Mouse (Mus musculus) embryonic facial prominence, embryonic 11.5 days (tissue): ENCODE measurements around the gene Krit1. TPM values are rescaled to one million over a fixed set of nuclear protein-coding genes. Genes with fewer than 3 reads are reported as not detected.
A peak's percentile ranks its signal among the peaks of the same experiment; 100 is the strongest.
"Not testable (repeated sequence)": the region's sequence is repeated elsewhere in the genome, so short reads cannot be mapped to it uniquely, and the experiment has no call there.

Source experiments
- ATAC-seq: fragments of 200-750 bp; cut with Nextera tagmentation; replicated peaks from 2 replicates; pipeline ENCODE4 v1.8.0; 2017; ENCODE audit warnings: low read depth; ENCODE audit not compliant: insufficient number of reproducible peaks, low FRiP score, low TSS enrichment
- DNase-seq: peaks from one replicate; pipeline ENCODE4 v3.0.0-alpha.2; 2015; ENCODE audit warnings: low spot score
- H3K27ac ChIP-seq: fragments of 300-500 bp; sonication (generic); replicated peaks from 2 replicates; pipeline ENCODE4 v1.5.1; 2014; ENCODE audit warnings: mild to moderate bottlenecking, low read depth, low read length, control low read depth
- H3K27me3 ChIP-seq: fragments of 300-500 bp; sonication (generic); 2 replicates; pipeline ENCODE4 v1.6.1; 2014; ENCODE audit warnings: mild to moderate bottlenecking, low read length, moderate library complexity, mixed read lengths; ENCODE audit not compliant: control insufficient read depth, insufficient read depth
- H3K36me3 ChIP-seq: fragments of 300-500 bp; sonication (generic); replicated peaks from 2 replicates; pipeline ENCODE4 v1.6.1; 2014; ENCODE audit warnings: low read depth, mild to moderate bottlenecking, low read length, moderate library complexity, mixed read lengths; ENCODE audit not compliant: control insufficient read depth, insufficient read depth
- H3K4me1 ChIP-seq: fragments of 300-500 bp; sonication (generic); 2 replicates; pipeline ENCODE4 v1.6.1; 2014; ENCODE audit warnings: low read length, mixed read lengths; ENCODE audit not compliant: control insufficient read depth, insufficient read depth
- H3K4me2 ChIP-seq: fragments of 300-500 bp; sonication (generic); 2 replicates; pipeline ENCODE4 v1.6.1; 2014; ENCODE audit warnings: low read depth, mild to moderate bottlenecking, control low read depth, low read length, moderate library complexity
- H3K4me3 ChIP-seq: fragments of 300-500 bp; sonication (generic); 2 replicates; pipeline ENCODE4 v1.5.1; 2014; ENCODE audit warnings: low read depth, low read length, control low read depth
- H3K9ac ChIP-seq: fragments of 300-500 bp; sonication (generic); replicated peaks from 2 replicates; pipeline ENCODE4 v1.6.1; 2014; ENCODE audit warnings: mild to moderate bottlenecking, control low read depth, low read length
- H3K9me3 ChIP-seq: fragments of 300-500 bp; sonication (generic); replicated peaks from 2 replicates; pipeline ENCODE4 v1.6.1; 2016; ENCODE audit warnings: mild to moderate bottlenecking, low read length, inconsistent platforms, mixed read lengths; ENCODE audit not compliant: control insufficient read depth
- WGBS: fragments of 180-500 bp; shearing (Covaris S2); extraction: QIAGEN DNeasy Blood & Tissue Kit; methylation state at CpG from one replicate; pipeline ENCODE4 v1.1.7; 2014; 5-methylcytosine and 5-hydroxymethylcytosine counted together
- polyA plus RNA-seq: library from polyadenylated mRNA; unstranded; fragments of >200 nt; fragmentation: Nextera tagmentation; extraction: Ambion mirVana; gene quantifications from 2 replicates; pipeline ENCODE4 v1.2.1, GENCODE M21; 2014

The Krit1 gene
- polyA plus RNA-seq, 1 experiment from 2014 or later, result 61.8 TPM

- no peak overlapping the region for H3K9ac ChIP-seq
- no peak overlapping the region for H3K4me2 ChIP-seq
- no peak overlapping the region for H3K27ac ChIP-seq
- no peaks in the 10 kb centered on the region for H3K36me3 ChIP-seq
- ATAC-seq (no peak), DNase-seq (no peak)
- H3K9me3 ChIP-seq, result no peaks in the 10 kb centered on the region
- no peaks in the 10 kb centered on the region for H3K27me3 ChIP-seq
- H3K4me1 ChIP-seq, result no peaks in the 10 kb centered on the region
- H3K4me3 ChIP-seq, result no peak overlapping the region
Measured at GRCm38 (mm10) chr5:3791048-3791447, 11.9 kb upstream of the Krit1 start.

- not testable (repeated sequence) for H3K27me3 ChIP-seq, H3K4me1 ChIP-seq, H3K27ac ChIP-seq, ATAC-seq, H3K9ac ChIP-seq, H3K4me3 ChIP-seq, H3K36me3 ChIP-seq, H3K4me2 ChIP-seq, DNase-seq, H3K9me3 ChIP-seq
- WGBS, result 97% methylated on average over 2 of the region's 2 CpGs
Measured at GRCm38 (mm10) chr5:3797101-3797500, 5.9 kb upstream of the Krit1 start.

GRCm38 (mm10) chr5:3798656-3799055 lies 4.3 kb upstream of the Krit1 start:
- not testable (repeated sequence) for H3K9me3 ChIP-seq, H3K9ac ChIP-seq, DNase-seq, H3K4me3 ChIP-seq, H3K27me3 ChIP-seq, ATAC-seq, H3K4me1 ChIP-seq, H3K4me2 ChIP-seq, H3K36me3 ChIP-seq, H3K27ac ChIP-seq

GRCm38 (mm10) chr5:3800041-3800440 lies 2.9 kb upstream of the Krit1 start:
- Histone ChIP-seq H3K36me3 (no peaks in the 10 kb centered on the region), H3K27ac (no peak overlapping the region), H3K9me3 (no peaks in the 10 kb centered on the region), H3K4me1 (no peaks in the 10 kb centered on the region), H3K27me3 (no peaks in the 10 kb centered on the region), H3K9ac (no peak overlapping the region), H3K4me3 (no peak overlapping the region), H3K4me2 (no peak overlapping the region)
- ATAC-seq (no peak), DNase-seq (no peak)
- WGBS, result 78% methylated on average over 1 of the region's 1 CpGs

- DNase-seq (no peak), ATAC-seq (no peak)
- Histone ChIP-seq H3K27me3 (no peaks in the 10 kb centered on the region), H3K27ac (no peak overlapping the region), H3K4me1 (no peaks in the 10 kb centered on the region), H3K4me2 (no peak overlapping the region), H3K9me3 (no peaks in the 10 kb centered on the region), H3K9ac (no peak overlapping the region), H3K36me3 (no peaks in the 10 kb centered on the region), H3K4me3 (no peak overlapping the region)
- WGBS, result 82% methylated on average over 4 of the region's 4 CpGs
Measured at GRCm38 (mm10) chr5:3800881-3801280, 2.1 kb upstream of the Krit1 start.

- peak overlapping the region; percentile 57 for H3K4me2 ChIP-seq
- peak overlapping the region; percentile 84 for H3K9ac ChIP-seq
- no peaks in the 10 kb centered on the region for H3K9me3 ChIP-seq
- no peaks in the 10 kb centered on the region for H3K4me1 ChIP-seq
- H3K4me3 ChIP-seq, result peak overlapping the region; percentile 86
- H3K36me3 ChIP-seq, result no peaks in the 10 kb centered on the region
- H3K27ac ChIP-seq, result no peak overlapping the region
- no peaks in the 10 kb centered on the region for H3K27me3 ChIP-seq
- ATAC-seq (peak; percentile 26; the same call in 1 of the 2 replicates), DNase-seq (peak; percentile 30)
- WGBS, result 6% methylated on average over 18 of the region's 18 CpGs
Measured at GRCm38 (mm10) chr5:3801672-3802432, 1.1 kb upstream of the Krit1 start.

GRCm38 (mm10) chr5:3803292-3804165 lies 545 bp downstream of the Krit1 start:
- H3K36me3 ChIP-seq, result no peaks in the 10 kb centered on the region
- DNase-seq, result peak; percentile 49
- H3K27ac ChIP-seq, result peak overlapping the region; percentile 84
- ATAC-seq, result peak; percentile 9; the same call in 1 of the 2 replicates
- H3K27me3 ChIP-seq, result no peaks in the 10 kb centered on the region
- H3K4me1 ChIP-seq, result no peaks in the 10 kb centered on the region
- no peaks in the 10 kb centered on the region for H3K9me3 ChIP-seq
- WGBS, result under 1% methylated on average over 36 of the region's 36 CpGs
- peak overlapping the region; percentile 86 for H3K4me3 ChIP-seq
- H3K9ac ChIP-seq, result peak overlapping the region; percentile 84
- peak overlapping the region; percentile 57 for H3K4me2 ChIP-seq

- ATAC-seq, result no peak
Measured at GRCm38 (mm10) chr5:3808472-3808871, 5.5 kb downstream of the Krit1 start.

More at GRCm38 (mm10) chr5:3808472-3808871, 5.5 kb downstream of the Krit1 start:
- H3K27ac ChIP-seq, result no peak overlapping the region
- no peak for DNase-seq
- no peaks in the 10 kb centered on the region for H3K4me1 ChIP-seq
- H3K9me3 ChIP-seq, result no peaks in the 10 kb centered on the region
- H3K9ac ChIP-seq, result no peak overlapping the region
- no peak overlapping the region for H3K4me2 ChIP-seq
- no peak overlapping the region for H3K4me3 ChIP-seq
- WGBS, result 96% methylated on average over 1 of the region's 1 CpGs
- no peaks in the 10 kb centered on the region for H3K27me3 ChIP-seq
- no peaks in the 10 kb centered on the region; the same call in 1 of the 2 replicates for H3K36me3 ChIP-seq
